Mouse (Mus musculus) CH12.LX (cell line): ENCODE measurements at regions not wholly inside any gene's neighbourhood (a gene's known extent, or its start where the extent isn't known, plus 50 kb on each side); places are given as distances from the start of the nearest gene placed in this dataset.

Experiments
- BHLHE40 ChIP-seq: IDR thresholded peaks from 2 replicates; pipeline ENCODE4 v1.6.1; 2011; ENCODE audit warnings: mild to moderate bottlenecking, low read depth, low read length, improper control_type of control experiment
- CTCF ChIP-seq, 2 experiments: IDR thresholded peaks in 1 of 2; conservative IDR thresholded peaks in 1 of 2; 2 replicates each; pipeline ENCODE4 v1.5.1; 2011 to 2012; ENCODE audit warnings: low read depth in 2 of 2, low read length in 2 of 2, improper control_type of control experiment in 1 of 2, inconsistent platforms in 1 of 2, mild to moderate bottlenecking in 1 of 2, moderate library complexity in 1 of 2
- E2F4 ChIP-seq: IDR thresholded peaks from 2 replicates; pipeline ENCODE4 v1.6.1; 2011; ENCODE audit warnings: low read depth, low read length, improper control_type of control experiment; ENCODE audit not compliant: insufficient replicate concordance
- EP300 ChIP-seq: IDR thresholded peaks from 2 replicates; pipeline ENCODE4 v1.6.1; 2011; ENCODE audit warnings: low read length, improper control_type of control experiment
- NELFE ChIP-seq: IDR thresholded peaks from 2 replicates; pipeline ENCODE4 v1.6.1; 2011; ENCODE audit warnings: low read depth, low read length, improper control_type of control experiment
- POLR2A ChIP-seq: IDR thresholded peaks from 2 replicates; pipeline ENCODE4 v1.6.1; 2011; ENCODE audit warnings: low read depth, mild to moderate bottlenecking, improper control_type of control experiment, low read length
- POLR2AphosphoS2 ChIP-seq: IDR thresholded peaks from 2 replicates; pipeline ENCODE4 v1.6.1; 2011; ENCODE audit warnings: low read depth, low read length, improper control_type of control experiment

GRCm38 (mm10) chr10:72411670-72412069 lies 243.0 kb upstream of the Zwint start:
- TF ChIP-seq EP300: no peak
- TF ChIP-seq E2F4: no peak
- no peak for TF ChIP-seq POLR2A
- TF ChIP-seq POLR2AphosphoS2: no peak
- TF ChIP-seq CTCF (conservative IDR thresholded peaks at IDR 0.05 in 1 of 2, IDR thresholded peaks at IDR 0.05 in 1 of 2; ENCODE audit: low read depth in 2 of 2, low read length in 2 of 2): no peak
- no peak for TF ChIP-seq BHLHE40
- TF ChIP-seq NELFE: no peak
